Mouse (Mus musculus) retina, postnatal 1 day (tissue): ENCODE data around the gene Phactr2.

Experiments
- DNase-seq: peaks from one replicate; pipeline ENCODE4 v3.0.0-alpha.2; 2012

Gene Phactr2

GRCm38 (mm10) chr10:13270270-13270669 is 203.9 kb downstream of the Phactr2 start:
- no peak for DNase-seq

GRCm38 (mm10) chr10:13259251-13259650 is 215.0 kb downstream of the Phactr2 start:
- no peak for DNase-seq

GRCm38 (mm10) chr10:13256196-13256595 is 218.0 kb downstream of the Phactr2 start:
- DNase-seq: peak; percentile 22

- no peak for DNase-seq
Measured at GRCm38 (mm10) chr10:13250280-13250679, 223.9 kb downstream of the Phactr2 start.

GRCm38 (mm10) chr10:13249126-13249525 is 225.1 kb downstream of the Phactr2 start:
- DNase-seq: no peak

GRCm38 (mm10) chr10:13245714-13246113 is 228.5 kb downstream of the Phactr2 start:
- no peak for DNase-seq

GRCm38 (mm10) chr10:13244192-13244591 is 230.0 kb downstream of the Phactr2 start:
- DNase-seq: no peak

- peak; percentile 45 for DNase-seq
Measured at GRCm38 (mm10) chr10:13240431-13240830, 233.8 kb downstream of the Phactr2 start.

GRCm38 (mm10) chr10:13238188-13238587 is 236.0 kb downstream of the Phactr2 start:
- DNase-seq: no peak

GRCm38 (mm10) chr10:13236866-13237265 is 237.3 kb downstream of the Phactr2 start:
- no peak for DNase-seq

GRCm38 (mm10) chr10:13234503-13234902 is 239.7 kb downstream of the Phactr2 start:
- DNase-seq: no peak

GRCm38 (mm10) chr10:13233941-13234340 is 240.3 kb downstream of the Phactr2 start:
- peak; percentile 63 for DNase-seq

GRCm38 (mm10) chr10:13233143-13233622 is 241.0 kb downstream of the Phactr2 start:
- no peak for DNase-seq

GRCm38 (mm10) chr10:13232443-13233142 is 241.6 kb downstream of the Phactr2 start:
- peak; percentile 69 for DNase-seq

- DNase-seq: no peak
Measured at GRCm38 (mm10) chr10:13230716-13231115, 243.5 kb downstream of the Phactr2 start.

- DNase-seq: no peak
Measured at GRCm38 (mm10) chr10:13225377-13226063, 248.7 kb downstream of the Phactr2 start.

GRCm38 (mm10) chr10:13222135-13222534 is 252.1 kb downstream of the Phactr2 start:
- DNase-seq: no peak

- no peak for DNase-seq
Measured at GRCm38 (mm10) chr10:13220061-13220460, 254.2 kb downstream of the Phactr2 start.

GRCm38 (mm10) chr10:13213956-13214355 is 260.3 kb downstream of the Phactr2 start:
- no peak for DNase-seq

- DNase-seq: no peak
Measured at GRCm38 (mm10) chr10:13212829-13213228, 261.4 kb downstream of the Phactr2 start.

- no peak for DNase-seq
Measured at GRCm38 (mm10) chr10:13212326-13212725, 261.9 kb downstream of the Phactr2 start.

GRCm38 (mm10) chr10:13209930-13210637 is 264.1 kb downstream of the Phactr2 start:
- no peak for DNase-seq

GRCm38 (mm10) chr10:13209506-13209905 is 264.7 kb downstream of the Phactr2 start:
- DNase-seq: no peak

- DNase-seq: no peak
Measured at GRCm38 (mm10) chr10:13209061-13209460, 265.2 kb downstream of the Phactr2 start.
